Mouse (Mus musculus) heart, embryonic 10.5 days (tissue): Measurements from ENCODE around the gene Birc2. TPM values are rescaled to one million over a fixed set of nuclear protein-coding genes. Genes with fewer than 3 reads are reported as not detected.

Experiments
- DNase-seq: peaks from one replicate; pipeline ENCODE4 v3.0.0-alpha.2; 2017; ENCODE audit warnings: low spot score
- H3K27ac ChIP-seq: fragments of 300-500 bp; sonication (generic); 2 replicates; pipeline ENCODE4 v1.5.1; 2016; ENCODE audit warnings: mild to moderate bottlenecking
- H3K27me3 ChIP-seq: fragments of 300-500 bp; sonication (generic); 2 replicates; pipeline ENCODE4 v1.6.1; 2016; ENCODE audit warnings: mild to moderate bottlenecking; ENCODE audit not compliant: poor library complexity, insufficient read depth, severe bottlenecking
- H3K36me3 ChIP-seq: fragments of 300-500 bp; sonication (generic); 2 replicates; pipeline ENCODE4 v1.6.1; 2016; ENCODE audit warnings: mild to moderate bottlenecking, moderate library complexity
- H3K4me1 ChIP-seq: fragments of 300-500 bp; sonication (generic); 2 replicates; pipeline ENCODE4 v1.6.1; 2016; ENCODE audit warnings: mild to moderate bottlenecking
- H3K4me3 ChIP-seq: fragments of 300-500 bp; sonication (generic); 2 replicates; pipeline ENCODE4 v1.5.1; 2016; ENCODE audit warnings: mild to moderate bottlenecking, moderate library complexity
- H3K9me3 ChIP-seq: fragments of 300-500 bp; sonication (generic); 2 replicates; pipeline ENCODE4 v1.6.1; 2016; ENCODE audit warnings: mild to moderate bottlenecking, moderate library complexity
- WGBS: fragments of 180-500 bp; shearing (Covaris S2); methylation state at CpG from one replicate; pipeline ENCODE4 v1.1.7; 2016; 5-methylcytosine and 5-hydroxymethylcytosine counted together
- polyA plus RNA-seq: library from polyadenylated mRNA; unstranded; fragments of >200 nt; fragmentation: Nextera tagmentation; extraction: Ambion mirVana; gene quantifications from 2 replicates; pipeline ENCODE4 v1.2.1, GENCODE M21; 2016

The Birc2 gene
- polyA plus RNA-seq: 23.6 and 24.2 TPM in 2 replicates

DNA sequence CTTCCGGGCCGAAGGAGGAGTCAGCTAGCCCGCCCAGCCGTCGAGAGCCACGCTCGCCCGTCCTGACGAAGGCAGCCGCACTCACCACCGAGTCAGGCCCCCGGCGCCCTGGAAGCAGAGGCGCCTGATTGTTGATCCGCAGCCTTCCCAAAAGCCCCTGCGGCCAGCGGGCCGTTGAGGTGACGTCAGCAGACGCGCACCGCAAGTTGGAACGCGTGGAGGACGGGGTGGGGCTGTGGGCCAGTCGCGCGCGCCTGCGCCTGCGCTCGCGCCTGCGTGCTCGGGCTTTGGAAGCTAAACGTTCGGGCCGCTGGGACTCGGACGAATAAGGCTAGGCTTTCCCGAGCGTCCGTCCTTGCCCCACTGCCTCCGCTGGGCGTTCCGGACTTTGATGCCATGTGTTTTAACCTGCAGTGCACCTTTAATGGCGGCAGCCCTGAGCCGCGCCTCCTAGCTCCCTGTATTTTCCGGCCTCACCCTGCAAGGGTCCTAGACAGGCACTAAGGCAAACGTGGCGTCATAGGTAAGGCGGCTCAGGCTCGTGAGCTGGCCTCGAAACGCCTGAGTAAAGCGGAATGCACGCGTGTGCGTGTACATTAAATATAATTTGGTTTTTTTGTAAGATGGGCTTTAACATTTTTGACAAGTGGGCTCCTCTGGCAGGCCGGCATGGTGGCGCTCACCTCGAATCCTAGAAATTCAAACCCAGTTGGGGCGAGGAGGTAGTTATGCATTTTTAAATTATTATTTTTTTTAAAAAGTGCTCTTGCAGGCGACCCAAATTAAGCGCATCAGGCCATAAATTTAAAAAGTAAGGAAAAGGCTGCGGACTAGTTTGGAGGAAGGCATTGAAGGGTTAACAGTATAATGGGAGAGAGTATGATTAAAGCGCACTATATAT lies at the start of gene Birc2:
Gene Birc2, minus strand, starts transcription at position 160 of the 901 bp plus-strand sequence.
- under 1% methylated on average over 68 of the region's 68 CpGs for whole genome bisulfite sequencing
- peak within 1 kb of the TSS; percentile 97 for H3K27ac ChIP-seq

DNA sequence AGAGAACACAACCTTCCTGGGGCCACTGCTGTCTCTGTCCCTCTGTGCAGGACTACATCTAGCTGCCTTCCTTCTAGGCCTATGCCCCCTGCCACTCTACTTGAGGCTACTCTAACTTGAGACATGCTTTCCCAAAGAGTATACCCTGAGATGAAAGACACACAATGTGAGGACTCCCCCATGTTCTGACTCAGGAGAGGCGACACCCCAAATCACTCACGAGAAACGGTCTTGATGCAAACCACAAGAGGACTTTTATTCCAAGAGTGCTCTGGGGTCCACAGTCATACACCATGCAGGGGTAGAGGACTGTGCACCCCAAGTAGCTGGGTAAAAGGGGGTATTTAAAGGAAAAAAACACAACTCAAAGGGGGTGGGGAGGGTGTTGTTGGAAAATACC lies 47.5 kb upstream of the Birc2 start:
- Histone ChIP-seq H3K4me1 (no peaks in the 10 kb centered on the region), H3K36me3 (no peaks in the 10 kb centered on the region), H3K9me3 (no peaks in the 10 kb centered on the region; the same call in 1 of the 2 replicates), H3K27ac (no peak overlapping the region), H3K27me3 (no peaks in the 10 kb centered on the region), H3K4me3 (no peak overlapping the region)
- DNase-seq: no peak
- 96% methylated on average over 3 of the region's 3 CpGs for WGBS

More for the DNA sequence above, at the start of gene Birc2:
- no peaks in the 10 kb centered on the region for H3K27me3 ChIP-seq
- H3K9me3 ChIP-seq: no peaks in the 10 kb centered on the region
- peaks cover 15% of the 10 kb centered on the region for H3K36me3 ChIP-seq
- H3K4me3 ChIP-seq: peak within 1 kb of the TSS; percentile 69
- H3K4me1 ChIP-seq: peaks cover 13% of the 10 kb centered on the region; the same call in 1 of the 2 replicates
- DNase-seq: peak; percentile 99

DNA sequence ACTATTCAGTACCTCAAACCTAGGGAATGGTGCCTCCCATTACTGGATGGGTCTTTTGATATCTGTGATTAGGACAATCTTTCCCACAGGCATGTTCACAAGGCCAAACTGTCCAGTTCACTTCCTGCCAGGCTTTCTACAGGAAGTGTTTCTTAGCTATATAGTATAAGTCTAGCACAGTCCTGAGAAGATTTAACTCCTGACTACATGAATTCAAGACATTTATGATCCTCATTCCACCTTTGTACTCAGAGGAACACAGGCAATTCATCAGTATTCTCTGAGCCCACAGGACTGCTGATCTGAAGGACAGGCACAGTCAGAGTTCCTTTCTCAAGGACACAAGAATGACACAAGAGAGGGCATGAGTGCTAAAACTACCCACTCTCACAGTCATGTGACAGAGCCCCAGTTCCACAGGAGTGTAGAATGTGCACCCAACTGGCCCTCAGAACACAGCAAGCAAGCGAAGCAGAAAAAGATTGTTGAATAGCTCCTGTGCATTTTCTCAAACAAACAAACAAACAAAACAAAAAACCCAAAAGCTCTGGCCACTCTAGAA lies 45.5 kb upstream of the Birc2 start:
- Histone ChIP-seq H3K36me3 (no peaks in the 10 kb centered on the region), H3K4me3 (no peak overlapping the region), H3K27ac (no peak overlapping the region), H3K9me3 (no peaks in the 10 kb centered on the region; the same call in 1 of the 2 replicates), H3K27me3 (no peaks in the 10 kb centered on the region), H3K4me1 (no peaks in the 10 kb centered on the region)
- no peak for DNase-seq
- WGBS: 79% methylated on average over 1 of the region's 1 CpGs

DNA sequence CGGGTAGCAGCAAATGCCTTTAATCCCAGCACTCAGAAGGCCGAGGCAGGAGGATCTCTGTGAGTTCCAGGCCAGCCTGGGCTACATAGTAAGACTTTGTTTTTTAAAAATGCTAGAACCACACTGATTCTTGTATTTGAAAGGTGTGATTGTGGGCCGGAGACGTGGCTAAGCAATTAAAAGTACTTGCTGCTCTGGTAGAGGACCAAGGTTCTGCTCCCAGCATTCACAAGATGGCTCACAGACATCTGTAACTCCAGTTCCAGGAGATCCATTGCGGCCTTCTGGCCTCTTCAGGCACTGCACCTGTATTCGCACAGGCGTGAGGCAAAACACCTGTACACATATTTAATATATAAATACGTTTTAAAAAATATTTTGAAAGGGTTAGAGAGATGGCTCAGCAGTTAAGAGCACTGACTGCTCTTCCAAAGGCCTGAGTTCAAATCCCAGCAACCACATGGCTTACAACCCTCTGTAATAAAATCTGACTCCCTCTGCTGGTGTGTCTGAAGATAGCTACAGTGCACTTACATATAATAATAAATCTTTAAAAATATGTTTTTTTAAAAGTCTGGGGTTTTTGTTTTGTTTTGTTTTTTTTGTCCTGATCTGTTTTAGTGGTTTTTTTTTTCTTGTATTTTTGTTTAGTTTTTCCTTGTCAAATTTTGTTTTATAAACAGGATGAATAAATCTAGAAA lies 36.8 kb upstream of the Birc2 start:
- no peaks in the 10 kb centered on the region for H3K4me1 ChIP-seq
- no peak for DNase-seq
- H3K4me3 ChIP-seq: 0 out of 2 replicates have a peak overlapping the region, but pooled peaks have one; percentile 76
- H3K36me3 ChIP-seq: no peaks in the 10 kb centered on the region
- H3K27ac ChIP-seq: no peak overlapping the region
- 92% methylated on average over 8 of the region's 8 CpGs for WGBS
- H3K9me3 ChIP-seq: no peaks in the 10 kb centered on the region
- H3K27me3 ChIP-seq: no peaks in the 10 kb centered on the region

DNA sequence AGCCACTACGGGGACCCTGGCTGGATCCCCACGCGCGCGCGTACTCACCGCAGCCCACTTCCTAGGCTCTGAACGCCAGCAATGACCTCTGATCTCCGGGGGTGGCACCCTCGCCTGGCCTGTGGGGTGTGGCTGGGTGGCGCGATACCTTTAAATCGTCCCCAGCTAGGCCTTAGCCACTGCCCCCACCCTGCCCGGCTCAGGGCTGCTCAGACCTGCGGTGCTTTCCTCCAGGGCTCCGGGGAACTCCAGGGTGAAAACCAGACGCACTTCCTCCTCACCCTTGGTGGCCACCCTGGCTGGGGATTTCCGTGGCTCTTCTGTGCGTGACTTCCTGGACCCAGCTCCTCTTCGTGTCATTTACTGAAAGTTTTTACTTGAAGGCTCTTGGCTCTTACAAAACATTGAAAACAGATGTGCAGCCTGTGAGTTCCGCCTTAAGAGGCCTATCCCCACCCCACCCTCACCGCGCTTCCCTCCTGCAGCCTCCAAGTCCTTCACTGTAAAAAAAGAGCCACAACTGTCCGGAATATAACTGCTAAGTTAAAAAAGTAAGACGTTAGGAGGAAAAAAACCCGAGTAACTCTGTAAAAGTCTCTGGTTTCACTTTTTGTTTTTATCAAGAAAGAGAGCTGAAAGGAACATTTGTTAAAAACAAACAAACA lies 36.0 kb upstream of the Birc2 start, which contains the start of gene Birc3:
Gene Birc3, minus strand, starts transcription at position 412 of the 665 bp plus-strand sequence.
- WGBS: 7% methylated on average over 26 of the region's 26 CpGs
- Histone ChIP-seq H3K4me1 (no peaks in the 10 kb centered on the region), H3K27ac (peak within 1 kb of the TSS; percentile 94), H3K27me3 (no peaks in the 10 kb centered on the region), H3K4me3 (peak within 1 kb of the TSS; percentile 76), H3K9me3 (no peaks in the 10 kb centered on the region), H3K36me3 (no peaks in the 10 kb centered on the region)
- DNase-seq: peak; percentile 89

DNA sequence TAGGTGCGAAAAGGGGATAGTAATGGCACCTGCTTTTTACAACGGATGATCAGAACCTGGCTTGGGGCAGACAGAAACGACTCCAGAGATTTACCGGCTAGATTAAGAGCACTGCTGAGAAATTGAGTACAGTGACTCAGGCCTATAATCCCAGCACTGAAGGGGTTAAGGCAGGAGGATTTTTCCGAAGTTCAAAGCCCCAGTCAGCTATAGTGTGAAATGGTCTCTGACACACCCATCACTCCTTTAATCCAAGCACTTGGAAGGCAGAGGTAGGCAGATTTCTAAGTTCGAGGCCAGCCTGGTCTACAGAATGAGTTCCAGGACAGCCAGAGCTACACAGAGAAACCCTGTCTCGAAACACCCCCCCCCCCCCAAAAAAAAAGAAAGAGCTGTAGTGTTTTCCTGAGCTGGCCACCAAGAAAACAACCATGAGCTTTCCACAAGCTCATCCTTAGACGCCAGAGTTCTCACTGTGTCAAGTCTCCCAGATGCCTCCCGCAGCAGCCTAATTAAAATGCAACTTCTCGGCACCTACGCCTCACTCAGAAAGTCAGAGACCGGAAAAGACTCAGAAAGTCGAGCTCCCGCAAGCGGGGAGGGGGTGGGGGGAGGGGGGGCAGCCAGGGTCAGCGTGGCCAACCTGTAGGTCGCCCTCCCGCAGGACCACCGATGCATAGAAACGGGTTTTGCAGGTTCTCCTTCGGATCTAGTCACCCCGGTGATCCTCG lies 35.3 kb upstream of the Birc2 start:
- Histone ChIP-seq H3K27me3 (no peaks in the 10 kb centered on the region), H3K4me1 (no peaks in the 10 kb centered on the region), H3K36me3 (peaks cover 6% of the 10 kb centered on the region; the same call in 1 of the 2 replicates), H3K9me3 (no peaks in the 10 kb centered on the region), H3K4me3 (peak overlapping the region; percentile 76), H3K27ac (peak overlapping the region; percentile 94)
- 14% methylated on average over 23 of the region's 23 CpGs for WGBS
- DNase-seq: no peak

DNA sequence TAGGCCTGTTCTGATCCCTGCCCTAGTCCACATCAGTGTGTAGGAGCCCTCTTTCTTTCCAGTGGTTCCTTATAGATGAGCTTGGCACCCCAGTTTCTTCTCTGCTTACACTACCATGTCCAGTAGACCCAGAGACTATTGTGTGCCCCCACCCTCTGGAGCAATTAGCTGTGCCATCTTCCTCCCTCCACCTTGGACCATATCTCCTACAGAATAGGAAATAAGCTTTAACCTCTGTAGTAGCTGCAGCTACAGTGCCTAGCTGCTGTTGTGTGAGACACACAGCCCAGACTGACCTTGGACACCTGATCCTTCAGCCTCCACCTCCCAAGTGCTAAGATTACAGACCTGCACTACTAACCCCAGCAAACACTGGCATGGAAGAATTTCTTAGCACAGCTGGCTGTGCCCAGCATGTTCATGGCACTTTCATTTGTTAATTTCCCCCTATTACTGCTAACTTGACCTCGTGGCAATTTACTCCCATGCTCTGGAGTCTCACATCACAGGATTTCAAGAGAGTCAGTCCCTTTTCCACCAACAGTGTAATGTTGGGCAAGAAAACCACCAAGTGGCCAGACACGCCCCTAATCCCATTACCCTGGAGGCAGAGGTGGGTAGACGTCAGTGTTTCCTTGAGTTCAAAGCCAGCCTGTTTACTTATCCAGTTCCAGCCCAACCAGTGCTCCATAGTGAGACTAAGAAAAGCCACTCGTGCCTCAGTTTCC lies 34.6 kb upstream of the Birc2 start:
- 65% methylated on average over 4 of the region's 4 CpGs for WGBS
- Histone ChIP-seq H3K9me3 (no peaks in the 10 kb centered on the region), H3K36me3 (peaks cover 8% of the 10 kb centered on the region; the same call in 1 of the 2 replicates), H3K27ac (no peak overlapping the region), H3K27me3 (no peaks in the 10 kb centered on the region), H3K4me1 (no peaks in the 10 kb centered on the region), H3K4me3 (no peak overlapping the region)
- no peak for DNase-seq

DNA sequence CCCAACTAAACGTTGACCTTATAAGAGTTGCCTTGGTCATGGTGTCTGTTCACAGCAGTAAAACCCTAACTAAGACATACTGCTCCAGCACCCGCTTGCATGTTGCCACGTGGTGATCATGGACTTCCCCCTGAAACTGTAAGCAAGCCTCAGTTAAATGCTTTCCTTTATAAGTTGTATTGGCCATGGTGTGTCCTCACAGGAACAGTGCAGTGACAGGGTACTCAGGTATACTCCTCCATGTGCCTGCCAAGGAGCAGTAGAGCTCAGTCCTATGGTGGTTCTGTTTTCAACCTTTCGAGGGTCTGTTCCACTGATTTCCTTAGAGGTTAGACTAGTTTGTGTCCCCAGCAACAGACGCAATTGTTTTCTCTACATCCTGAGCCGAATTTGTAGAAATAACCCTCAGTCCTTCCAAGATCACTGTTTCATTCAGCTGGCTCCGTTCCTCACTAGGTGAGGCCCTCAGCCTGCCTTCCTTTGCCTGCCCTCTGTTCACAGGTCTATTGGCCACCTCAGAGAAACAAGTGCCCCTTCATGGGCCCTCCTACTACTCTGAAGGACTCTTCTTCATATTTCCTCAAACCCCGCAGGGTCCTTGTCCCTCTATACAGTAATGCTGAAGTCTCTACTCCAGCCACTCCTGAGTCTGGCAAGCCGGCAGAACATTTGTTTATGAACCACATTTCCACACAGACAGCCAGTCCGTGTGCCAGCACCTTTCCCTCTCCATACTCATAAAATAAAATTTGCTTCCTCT lies 33.9 kb upstream of the Birc2 start:
- Histone ChIP-seq H3K4me1 (no peaks in the 10 kb centered on the region), H3K36me3 (peaks cover 8% of the 10 kb centered on the region; the same call in 1 of the 2 replicates), H3K9me3 (no peaks in the 10 kb centered on the region), H3K4me3 (no peak overlapping the region), H3K27ac (no peak overlapping the region), H3K27me3 (no peaks in the 10 kb centered on the region)
- no peak for DNase-seq
- WGBS: 88% methylated on average over 10 of the region's 10 CpGs

DNA sequence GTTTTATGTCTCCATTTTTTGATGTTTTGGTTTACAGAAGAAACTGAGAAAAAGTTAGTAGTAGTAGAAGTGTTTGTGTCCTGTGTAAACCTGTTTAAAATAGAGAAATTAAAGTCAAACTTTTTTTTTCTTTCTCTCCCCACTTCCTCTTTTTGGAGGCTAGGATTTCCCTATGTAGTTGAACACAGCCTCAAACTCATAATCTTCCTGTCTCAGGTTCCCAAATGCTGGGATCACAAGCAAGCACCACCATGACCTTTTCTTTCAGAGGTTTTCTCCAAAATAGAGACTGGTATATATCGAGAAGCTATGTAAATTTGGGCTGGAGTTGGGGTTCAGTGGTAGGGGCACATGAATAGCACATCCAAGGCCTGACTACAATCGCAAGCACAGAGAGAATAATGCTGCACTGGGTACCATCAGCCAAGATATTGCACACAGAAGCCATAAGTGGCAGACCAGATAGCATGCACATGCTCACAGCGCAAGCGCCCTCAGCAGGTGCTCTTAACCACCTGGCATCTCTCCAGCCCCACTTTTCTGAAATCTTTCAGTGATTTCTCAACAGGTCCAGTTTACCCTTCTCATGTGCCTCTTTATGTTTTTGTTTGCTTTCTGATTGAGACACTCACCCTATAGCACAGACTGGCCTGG lies 32.1 kb upstream of the Birc2 start:
- no peaks in the 10 kb centered on the region for H3K27me3 ChIP-seq
- no peak for DNase-seq
- H3K4me1 ChIP-seq: no peaks in the 10 kb centered on the region
- peaks cover 8% of the 10 kb centered on the region; the same call in 1 of the 2 replicates for H3K36me3 ChIP-seq
- no peak overlapping the region for H3K27ac ChIP-seq
- 93% methylated on average over 4 of the region's 4 CpGs for WGBS
- no peaks in the 10 kb centered on the region for H3K9me3 ChIP-seq
- no peak overlapping the region for H3K4me3 ChIP-seq

DNA sequence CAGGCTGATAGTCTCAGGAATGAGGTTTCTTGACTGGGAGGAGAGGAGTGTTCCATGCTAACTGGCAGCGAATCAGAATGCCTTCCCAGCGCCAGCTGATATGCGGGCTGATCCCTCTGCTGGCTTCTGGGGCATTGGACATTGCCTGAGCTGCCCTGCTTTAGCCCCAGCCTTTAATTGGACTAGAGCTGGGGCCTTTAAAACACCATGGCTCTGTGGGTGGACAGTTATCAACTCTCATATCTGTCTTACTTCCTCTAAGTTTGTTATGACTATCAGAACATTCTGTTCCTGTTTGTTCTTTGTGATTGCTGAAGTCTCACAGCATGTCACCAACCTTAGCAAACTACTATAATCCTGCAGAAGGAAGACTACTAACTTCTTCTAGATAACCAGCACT lies 31.1 kb upstream of the Birc2 start:
- Histone ChIP-seq H3K4me1 (no peaks in the 10 kb centered on the region), H3K27me3 (no peaks in the 10 kb centered on the region), H3K27ac (no peak overlapping the region), H3K9me3 (no peaks in the 10 kb centered on the region), H3K36me3 (peaks cover 8% of the 10 kb centered on the region; the same call in 1 of the 2 replicates), H3K4me3 (no peak overlapping the region)
- 83% methylated on average over 3 of the region's 3 CpGs for WGBS
- DNase-seq: no peak
